Mouse (Mus musculus) erythroblast, embryonic 14.5 days (primary cell): Measurements from ENCODE around the gene Carmil2.

Source experiments
- GATA1 ChIP-seq: IDR thresholded peaks from 2 replicates; pipeline ENCODE4 v1.6.1; 2012; ENCODE audit warnings: low read length, inconsistent platforms, mixed read lengths
- TAL1 ChIP-seq: IDR thresholded peaks from 3 replicates; pipeline ENCODE4 v1.6.1; 2012; ENCODE audit warnings: low read length, inconsistent platforms, mixed read lengths

GRCm38 (mm10) chr8:105685796-105686308 is at the start of gene Carmil2:
- TF ChIP-seq TAL1 (no peak), GATA1 (no peak)
